Mouse (Mus musculus): ENCODE data around the gene Sp2.

The Sp2 gene

GRCm38 (mm10) chr11:96912682-96913081 lies 70.1 kb downstream of the Sp2 start:
- peak; percentile 53 to 65 for DNase-seq (ENCODE audit: low spot score in 2 of 2)

GRCm38 (mm10) chr11:96910003-96910402 lies 72.8 kb downstream of the Sp2 start:
- peak; percentile 52 to 76 for DNase-seq (ENCODE audit: low spot score in 2 of 2)

DNA sequence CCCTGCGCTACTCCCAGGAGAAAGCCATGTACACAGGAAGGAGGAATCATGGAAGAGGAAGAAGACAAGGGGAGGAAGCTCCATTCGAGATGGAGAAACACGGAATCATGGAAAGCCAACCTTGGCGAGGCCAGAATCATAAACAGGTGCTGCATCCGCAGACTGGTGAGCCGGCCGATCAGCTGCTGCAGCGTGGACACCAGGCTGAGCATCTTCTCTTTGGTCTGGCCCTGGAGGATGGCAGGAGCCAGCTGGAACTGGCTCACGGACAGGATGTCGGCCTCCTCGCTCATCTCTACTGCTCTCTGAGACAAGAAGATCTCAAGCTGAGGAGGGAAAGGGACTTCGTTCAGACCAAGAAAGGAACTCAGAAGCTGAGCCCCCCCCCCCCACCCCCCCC lies 74.2 kb downstream of the Sp2 start:
- no peak for DNase-seq (ENCODE audit: low spot score in 2 of 2)

- no peak for DNase-seq (ENCODE audit: low spot score in 2 of 2)
Observed at GRCm38 (mm10) chr11:96906431-96907161, 76.2 kb downstream of the Sp2 start.

All from thymus, postnatal 10 days (tissue).